Mouse (Mus musculus) MEL (cell line): Measurements from ENCODE around the gene Ptges3l. TPM values are rescaled to one million over a fixed set of nuclear protein-coding genes. Genes with fewer than 3 reads are reported as not detected.
"Not testable (repeated sequence)": the region's sequence is repeated elsewhere in the genome, so short reads cannot be mapped to it uniquely, and the experiment has no call there.

Experiments
- DNase-seq: peaks from one replicate; pipeline ENCODE4 v3.0.0; 2011; ENCODE audit warnings: low read depth, low spot score
- H3K27ac ChIP-seq: 2 replicates; pipeline ENCODE4 v1.5.1; 2012; ENCODE audit warnings: low read depth, mild to moderate bottlenecking, control low read depth, low read length, moderate library complexity; ENCODE audit not compliant: control insufficient read depth
- H3K27me3 ChIP-seq, 2 experiments: fragments of 150-350 bp in 1 of 2; sonication (generic) in 1 of 2; 2 replicates each; pipeline ENCODE4 v1.6.1; 2012; ENCODE audit warnings: low read length in 2 of 2, mild to moderate bottlenecking in 2 of 2, improper control_type of control experiment in 1 of 2, moderate library complexity in 1 of 2; ENCODE audit not compliant: insufficient read depth in 2 of 2, control insufficient read depth in 1 of 2
- H3K36me3 ChIP-seq, 2 experiments: 2 replicates each; pipeline ENCODE4 v1.6.1; 2012 to 2014; ENCODE audit warnings: low read length in 2 of 2, improper control_type of control experiment in 1 of 2, inconsistent platforms in 1 of 2, mild to moderate bottlenecking in 1 of 2; ENCODE audit not compliant: insufficient read depth in 2 of 2, control insufficient read depth in 1 of 2
- H3K4me1 ChIP-seq, 2 experiments: fragments of 150-350 bp in 1 of 2; sonication (generic) in 1 of 2; 2 replicates each; pipeline ENCODE4 v1.6.1; 2012; ENCODE audit warnings: low read length in 2 of 2, improper control_type of control experiment in 1 of 2, mild to moderate bottlenecking in 1 of 2; ENCODE audit not compliant: insufficient read depth in 2 of 2, control insufficient read depth in 1 of 2
- H3K4me3 ChIP-seq, 2 experiments: fragments of 150-350 bp in 1 of 2; sonication (generic) in 1 of 2; 2 replicates each; pipeline ENCODE4 v1.5.1; 2012; ENCODE audit warnings: low read depth in 2 of 2, low read length in 2 of 2, mild to moderate bottlenecking in 2 of 2, moderate library complexity in 2 of 2, control low read depth in 1 of 2, improper control_type of control experiment in 1 of 2; ENCODE audit not compliant: control insufficient read depth in 1 of 2, insufficient read depth in 1 of 2
- H3K79me2 ChIP-seq: 2 replicates; pipeline ENCODE4 v1.6.1; 2012; ENCODE audit warnings: mild to moderate bottlenecking, low read length, moderate library complexity; ENCODE audit not compliant: control insufficient read depth, poor library complexity, insufficient read depth
- H3K9ac ChIP-seq: 2 replicates; pipeline ENCODE4 v1.6.1; 2012; ENCODE audit warnings: low read depth, mild to moderate bottlenecking, control low read depth, low read length, moderate library complexity; ENCODE audit not compliant: control insufficient read depth, poor library complexity, severe bottlenecking
- H3K9me3 ChIP-seq: fragments of 150-350 bp; sonication (generic); replicated peaks from 2 replicates; pipeline ENCODE4 v1.6.1; 2012; ENCODE audit warnings: mild to moderate bottlenecking, low read length, improper control_type of control experiment, moderate library complexity; ENCODE audit not compliant: insufficient read depth
- CHD1 ChIP-seq: IDR thresholded peaks from 2 replicates; pipeline ENCODE4 v1.6.1; 2012; ENCODE audit warnings: low read depth, mild to moderate bottlenecking, inconsistent platforms, low read length, improper control_type of control experiment
- CHD2 ChIP-seq: IDR thresholded peaks from 2 replicates; pipeline ENCODE4 v1.6.1; 2011; ENCODE audit warnings: low read length, improper control_type of control experiment
- CTCF ChIP-seq, 3 experiments: IDR thresholded peaks in 2 of 3; conservative IDR thresholded peaks in 1 of 3; 2 replicates each; pipeline ENCODE4 v1.5.1; 2011 to 2012; ENCODE audit warnings: low read length in 3 of 3, low read depth in 2 of 3, mild to moderate bottlenecking in 2 of 3, improper control_type of control experiment in 1 of 3, inconsistent platforms in 1 of 3, mixed read lengths in 1 of 3, moderate library complexity in 1 of 3; ENCODE audit not compliant: control insufficient read depth in 1 of 3, insufficient read depth in 1 of 3, poor library complexity in 1 of 3, severe bottlenecking in 1 of 3
- E2F4 ChIP-seq: IDR thresholded peaks from 2 replicates; pipeline ENCODE4 v1.6.1; 2011; ENCODE audit warnings: low read depth, low read length, improper control_type of control experiment, borderline replicate concordance
- ELF1 ChIP-seq: IDR thresholded peaks from 2 replicates; pipeline ENCODE4 v1.6.1; 2014; ENCODE audit warnings: low read depth, mild to moderate bottlenecking, inconsistent platforms, low read length, improper control_type of control experiment, moderate library complexity
- ETS1 ChIP-seq: IDR thresholded peaks from 2 replicates; pipeline ENCODE4 v1.6.1; 2012; ENCODE audit warnings: low read depth, mild to moderate bottlenecking, inconsistent platforms, low read length, improper control_type of control experiment, moderate library complexity
- JUND ChIP-seq: IDR thresholded peaks from 2 replicates; pipeline ENCODE4 v1.6.1; 2011; ENCODE audit warnings: low read depth, mild to moderate bottlenecking, improper control_type of control experiment, low read length
- KAT2A ChIP-seq: conservative IDR thresholded peaks from 2 replicates; pipeline ENCODE4 v1.6.1; 2012; ENCODE audit warnings: low read depth, low read length, improper control_type of control experiment, inconsistent platforms
- MAFK ChIP-seq: IDR thresholded peaks from 2 replicates; pipeline ENCODE4 v1.6.1; 2011; ENCODE audit warnings: low read depth, mild to moderate bottlenecking, low read length, improper control_type of control experiment, borderline replicate concordance
- MYB ChIP-seq: IDR thresholded peaks from 2 replicates; pipeline ENCODE4 v1.6.1; 2011; ENCODE audit warnings: mild to moderate bottlenecking, low read depth, low read length, improper control_type of control experiment
- MYC ChIP-seq: IDR thresholded peaks from 2 replicates; pipeline ENCODE4 v1.6.1; 2011; ENCODE audit warnings: low read depth, mild to moderate bottlenecking, low read length, improper control_type of control experiment, moderate library complexity
- POLR2AphosphoS2 ChIP-seq: IDR thresholded peaks from 2 replicates; pipeline ENCODE4 v1.6.1; 2011; ENCODE audit warnings: low read length, improper control_type of control experiment
- POLR2AphosphoS5 ChIP-seq: IDR thresholded peaks from 2 replicates; pipeline ENCODE4 v1.6.1; 2012; ENCODE audit warnings: low read depth, borderline replicate concordance, mild to moderate bottlenecking, inconsistent platforms, low read length, moderate library complexity, mixed read lengths
- SIN3A ChIP-seq: IDR thresholded peaks from 2 replicates; pipeline ENCODE4 v1.6.1; 2012; ENCODE audit warnings: low read length, improper control_type of control experiment, inconsistent platforms
- SMC3 ChIP-seq: IDR thresholded peaks from 2 replicates; pipeline ENCODE4 v1.6.1; 2011; ENCODE audit warnings: low read depth, low read length, improper control_type of control experiment
- TAL1 ChIP-seq: IDR thresholded peaks from 2 replicates; pipeline ENCODE4 v1.6.1; 2012; ENCODE audit warnings: mild to moderate bottlenecking, inconsistent platforms, low read length, moderate library complexity, mixed read lengths
- TBP ChIP-seq: IDR thresholded peaks from 2 replicates; pipeline ENCODE4 v1.8.0; 2011; ENCODE audit warnings: low read depth, low read length, improper control_type of control experiment
- UBTF ChIP-seq: IDR thresholded peaks from 2 replicates; pipeline ENCODE4 v1.6.1; 2012; ENCODE audit warnings: low read depth, mild to moderate bottlenecking, inconsistent platforms, low read length, improper control_type of control experiment, moderate library complexity, borderline replicate concordance; ENCODE audit not compliant: insufficient read depth
- USF1 ChIP-seq: IDR thresholded peaks from 2 replicates; pipeline ENCODE4 v1.6.1; 2014; ENCODE audit warnings: low read depth, mild to moderate bottlenecking, inconsistent platforms, low read length, improper control_type of control experiment, moderate library complexity
- ZKSCAN1 ChIP-seq: IDR thresholded peaks from 2 replicates; pipeline ENCODE4 v1.6.1; 2012; ENCODE audit warnings: low read depth, mild to moderate bottlenecking, inconsistent platforms, low read length, improper control_type of control experiment, moderate library complexity
- ZNF384 ChIP-seq: IDR thresholded peaks from 2 replicates; pipeline ENCODE4 v1.6.1; 2012; ENCODE audit warnings: low read depth, mild to moderate bottlenecking, inconsistent platforms, low read length, improper control_type of control experiment
- polyA plus RNA-seq, 2 experiments: library from polyadenylated mRNA; stranded (reverse) in 1 of 2; unstranded in 1 of 2; fragments of >175 nt in 1 of 2; fragments of >200 nt in 1 of 2; gene quantifications; 2 replicates each; pipeline versions ENCODE4 v1.2.1 to v1.2.4; 2012; ENCODE audit warnings: low replicate concordance in 2 of 2, low read depth in 1 of 2; ENCODE audit not compliant: insufficient read length in 2 of 2, insufficient read depth in 1 of 2, missing spikeins in 1 of 2
- total RNA-seq: library from RNA; depleted of rRNA; stranded (reverse); fragments of 300-350 nt; gene quantifications from 2 replicates; pipeline ENCODE4 v1.2.3, GENCODE M21; 2012

The Ptges3l gene
- total and polyA plus RNA-seq, 3 experiments = 1.4 to 2.3 TPM; not detected in 1

DNA sequence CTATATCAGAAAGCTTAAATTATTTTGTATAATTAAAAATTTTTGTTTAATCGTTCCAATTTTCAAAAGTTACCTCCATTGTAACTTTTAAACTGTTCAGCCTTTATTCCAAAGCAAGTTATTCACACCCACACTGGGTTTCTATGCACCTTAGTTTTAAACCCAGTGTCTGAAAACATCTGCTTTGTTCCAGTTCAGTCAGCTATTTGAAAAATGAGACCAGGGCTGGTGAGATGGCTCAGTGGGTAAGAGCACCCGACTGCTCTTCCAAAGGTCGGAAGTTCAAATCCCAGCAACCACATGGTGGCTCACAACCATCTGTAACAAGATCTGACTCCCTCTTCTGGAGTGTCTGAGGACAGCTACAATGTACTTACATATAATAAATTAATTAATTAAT, 12.9 kb upstream of the Ptges3l start:
- H3K9ac ChIP-seq, H3K9me3 ChIP-seq, H3K79me2 ChIP-seq, H3K4me1 ChIP-seq, H3K27ac ChIP-seq, H3K4me3 ChIP-seq, DNase-seq, H3K36me3 ChIP-seq, H3K27me3 ChIP-seq: not testable (repeated sequence)
- TF ChIP-seq TBP = peak; percentile 89

DNA sequence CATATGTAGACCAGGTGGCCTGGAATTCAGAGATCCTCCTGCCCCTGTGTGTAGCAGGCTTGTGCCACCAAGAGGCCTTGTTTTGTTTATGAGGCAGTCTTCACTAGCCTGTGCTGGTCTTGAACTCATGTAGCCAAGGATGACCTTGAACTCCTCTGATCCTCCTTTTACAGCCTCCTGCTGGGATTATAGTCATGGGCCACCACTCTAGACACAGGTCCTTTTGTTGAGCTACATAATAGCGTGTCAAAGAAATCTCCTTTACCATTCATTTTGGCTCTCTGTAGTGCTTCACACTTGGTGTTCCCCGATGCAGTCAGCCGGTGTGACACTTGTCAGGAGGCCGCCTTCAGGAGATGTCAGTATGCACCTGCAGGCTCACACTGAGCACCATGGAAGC, 11.8 kb upstream of the Ptges3l start:
- TF ChIP-seq CHD1 = no peak
- TF ChIP-seq ZKSCAN1 = no peak
- TF ChIP-seq TAL1 = no peak
- no peak for TF ChIP-seq MYC
- TF ChIP-seq USF1 = no peak
- TF ChIP-seq POLR2AphosphoS5 = no peak
- no peak for TF ChIP-seq CTCF (IDR thresholded peaks at IDR 0.05 in 2 of 3, conservative IDR thresholded peaks at IDR 0.05 in 1 of 3; ENCODE audit: control insufficient read depth in 1 of 3, insufficient read depth in 1 of 3, low read depth in 2 of 3, low read length in 3 of 3, poor library complexity in 1 of 3, severe bottlenecking in 1 of 3)
- no peak for TF ChIP-seq MAFK
- TF ChIP-seq SMC3 = no peak
- TF ChIP-seq CHD2 = no peak
- TF ChIP-seq POLR2AphosphoS2 = no peak
- TF ChIP-seq ETS1 = no peak
- TF ChIP-seq ELF1 = no peak
- no peak for TF ChIP-seq KAT2A
- no peak for TF ChIP-seq JUND
- no peak for TF ChIP-seq MYB
- no peak for TF ChIP-seq E2F4
- no peak for TF ChIP-seq UBTF
- no peak for TF ChIP-seq ZNF384
- no peak for TF ChIP-seq SIN3A
- TF ChIP-seq, all 39 proteins: peak for 0
- Histone ChIP-seq H3K27me3 (no peaks in the 10 kb centered on the region), H3K9me3 (no peaks in the 10 kb centered on the region), H3K4me3 (no peak overlapping the region), H3K27ac (no peak overlapping the region), H3K9ac (no peak overlapping the region), H3K4me1 (no peaks in the 10 kb centered on the region), H3K79me2 (no peaks in the 10 kb centered on the region), H3K36me3 (peaks cover 2 to 4% of the 10 kb centered on the region in 2 experiments; a peak in 3 of 4 replicates)
- DNase-seq = no peak
